Mouse (Mus musculus) heart, embryonic 15.5 days (tissue): ENCODE results near the gene Ttc7b. TPM values are rescaled to one million over a fixed set of nuclear protein-coding genes. Genes with fewer than 3 reads are reported as not detected.

Source experiments
- ATAC-seq: fragments of 200-750 bp; cut with Nextera tagmentation; replicated peaks from 2 replicates; pipeline ENCODE4 v1.8.0; 2017; ENCODE audit warnings: low read depth, moderate TSS enrichment; ENCODE audit not compliant: insufficient number of reproducible peaks, insufficient read depth, low FRiP score
- H3K27ac ChIP-seq: fragments of 300-500 bp; sonication (generic); 2 replicates; pipeline ENCODE4 v1.5.1; 2015; ENCODE audit warnings: mild to moderate bottlenecking, inconsistent platforms
- H3K27me3 ChIP-seq: fragments of 300-500 bp; sonication (generic); 2 replicates; pipeline ENCODE4 v1.6.1; 2015; ENCODE audit warnings: inconsistent platforms
- H3K36me3 ChIP-seq: fragments of 300-500 bp; sonication (generic); 2 replicates; pipeline ENCODE4 v1.6.1; 2015; ENCODE audit warnings: mild to moderate bottlenecking, inconsistent platforms
- H3K4me1 ChIP-seq: fragments of 300-500 bp; sonication (generic); replicated peaks from 2 replicates; pipeline ENCODE4 v1.6.1; 2015; ENCODE audit warnings: inconsistent platforms
- H3K4me2 ChIP-seq: fragments of 300-500 bp; sonication (generic); 2 replicates; pipeline ENCODE4 v1.6.1; 2015; ENCODE audit warnings: inconsistent platforms, mild to moderate bottlenecking, moderate library complexity
- H3K4me3 ChIP-seq: fragments of 300-500 bp; sonication (generic); 2 replicates; pipeline ENCODE4 v1.5.1; 2015; ENCODE audit warnings: mild to moderate bottlenecking, inconsistent platforms
- H3K9ac ChIP-seq: fragments of 300-500 bp; sonication (generic); 2 replicates; pipeline ENCODE4 v1.6.1; 2015; ENCODE audit warnings: mild to moderate bottlenecking, inconsistent platforms
- H3K9me3 ChIP-seq: fragments of 300-500 bp; sonication (generic); replicated peaks from 2 replicates; pipeline ENCODE4 v1.6.1; 2016; ENCODE audit warnings: inconsistent platforms
- WGBS: fragments of 180-500 bp; shearing (Covaris S2); methylation state at CpG from one replicate; pipeline ENCODE4 v1.1.7; 2015; ENCODE audit warnings: mixed read lengths; 5-methylcytosine and 5-hydroxymethylcytosine counted together
- polyA plus RNA-seq: library from polyadenylated mRNA; unstranded; fragments of >200 nt; fragmentation: Nextera tagmentation; extraction: Ambion mirVana; gene quantifications from 2 replicates; pipeline ENCODE4 v1.2.1, GENCODE M21; 2015

The Ttc7b gene
- polyA plus RNA-seq, 1 experiment from 2014 or later = 9.2 TPM

GRCm38 (mm10) chr12:100313209-100313608, 207.4 kb downstream of the Ttc7b start:
- no peaks in the 10 kb centered on the region for H3K36me3 ChIP-seq
- no peak overlapping the region for H3K9ac ChIP-seq
- H3K4me1 ChIP-seq = peaks cover 2% of the 10 kb centered on the region
- WGBS = 74% methylated on average over 6 of the region's 6 CpGs
- H3K9me3 ChIP-seq = no peaks in the 10 kb centered on the region
- no peak for ATAC-seq
- no peak overlapping the region for H3K4me2 ChIP-seq
- no peak overlapping the region for H3K27ac ChIP-seq
- no peak overlapping the region for H3K4me3 ChIP-seq
- no peaks in the 10 kb centered on the region for H3K27me3 ChIP-seq

DNA sequence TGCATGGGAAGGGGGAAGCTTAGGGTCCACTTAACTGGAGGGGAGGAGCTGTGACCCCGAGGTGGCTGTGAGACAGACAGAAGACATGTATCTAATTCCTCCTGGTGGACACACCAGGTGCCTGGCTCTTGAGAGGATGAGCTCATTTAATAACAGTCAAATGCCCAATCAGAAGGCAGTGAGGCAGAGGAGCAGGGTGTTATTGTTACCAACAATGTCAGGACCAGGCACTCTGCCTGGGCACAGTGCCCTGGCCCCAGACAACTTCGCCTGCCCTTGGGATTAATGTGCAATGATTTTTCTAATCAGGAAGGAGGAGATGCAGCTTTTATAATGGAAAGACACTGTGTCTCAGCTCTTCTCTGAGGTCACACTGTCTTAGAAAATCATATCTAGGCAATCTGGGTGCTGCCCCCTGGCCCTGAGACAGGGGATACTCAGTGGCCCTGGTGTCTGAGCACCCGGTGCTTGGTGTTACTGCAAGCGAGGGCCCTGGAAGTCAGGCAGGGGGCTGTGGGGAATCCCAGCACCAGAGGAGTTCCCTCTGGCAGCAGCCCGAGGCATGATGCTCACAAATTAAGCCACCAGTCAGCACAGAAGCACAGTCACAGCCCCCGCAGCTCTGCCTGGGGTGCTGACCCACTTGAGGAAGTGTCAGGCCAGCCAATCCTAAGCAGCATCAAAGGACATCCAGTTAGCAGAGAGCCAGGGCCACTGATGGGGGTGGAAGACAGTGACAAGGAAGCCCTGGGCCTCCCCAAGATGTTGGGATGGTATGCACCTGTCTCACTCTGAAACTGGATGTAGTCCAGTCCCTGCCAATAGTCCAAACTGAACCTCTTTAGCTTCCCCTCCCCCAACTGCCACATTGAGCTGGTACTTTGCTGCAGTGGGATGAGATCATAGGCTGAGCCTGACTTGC, 209.9 kb downstream of the Ttc7b start:
- no peak overlapping the region for H3K4me3 ChIP-seq
- no peaks in the 10 kb centered on the region for H3K27me3 ChIP-seq
- H3K27ac ChIP-seq = no peak overlapping the region
- no peak overlapping the region for H3K9ac ChIP-seq
- peaks cover 10% of the 10 kb centered on the region for H3K4me1 ChIP-seq
- no peak overlapping the region for H3K4me2 ChIP-seq
- H3K9me3 ChIP-seq = no peaks in the 10 kb centered on the region
- H3K36me3 ChIP-seq = no peaks in the 10 kb centered on the region
- ATAC-seq = no peak
- 66% methylated on average over 6 of the region's 6 CpGs for WGBS

GRCm38 (mm10) chr12:100309201-100309600, 211.4 kb downstream of the Ttc7b start:
- H3K4me3 ChIP-seq = no peak overlapping the region
- no peaks in the 10 kb centered on the region for H3K9me3 ChIP-seq
- H3K36me3 ChIP-seq = no peaks in the 10 kb centered on the region
- H3K9ac ChIP-seq = no peak overlapping the region
- ATAC-seq = no peak
- WGBS = 75% methylated on average over 4 of the region's 4 CpGs
- peaks cover 15% of the 10 kb centered on the region for H3K4me1 ChIP-seq
- no peak overlapping the region for H3K27ac ChIP-seq
- H3K4me2 ChIP-seq = no peak overlapping the region
- no peaks in the 10 kb centered on the region for H3K27me3 ChIP-seq

- no peaks in the 10 kb centered on the region for H3K9me3 ChIP-seq
- no peak overlapping the region for H3K9ac ChIP-seq
- no peaks in the 10 kb centered on the region for H3K36me3 ChIP-seq
- peaks cover 15% of the 10 kb centered on the region for H3K4me1 ChIP-seq
- WGBS = 35% methylated on average over 8 of the region's 8 CpGs
- no peaks in the 10 kb centered on the region for H3K27me3 ChIP-seq
- peak overlapping the region; percentile 63 for H3K27ac ChIP-seq
- no peak overlapping the region for H3K4me2 ChIP-seq
- H3K4me3 ChIP-seq = no peak overlapping the region
- peak; percentile 25; the same call in 1 of the 2 replicates for ATAC-seq
These were observed 212.9 kb downstream of the Ttc7b start for GRCm38 (mm10) chr12:100307501-100308260.

DNA sequence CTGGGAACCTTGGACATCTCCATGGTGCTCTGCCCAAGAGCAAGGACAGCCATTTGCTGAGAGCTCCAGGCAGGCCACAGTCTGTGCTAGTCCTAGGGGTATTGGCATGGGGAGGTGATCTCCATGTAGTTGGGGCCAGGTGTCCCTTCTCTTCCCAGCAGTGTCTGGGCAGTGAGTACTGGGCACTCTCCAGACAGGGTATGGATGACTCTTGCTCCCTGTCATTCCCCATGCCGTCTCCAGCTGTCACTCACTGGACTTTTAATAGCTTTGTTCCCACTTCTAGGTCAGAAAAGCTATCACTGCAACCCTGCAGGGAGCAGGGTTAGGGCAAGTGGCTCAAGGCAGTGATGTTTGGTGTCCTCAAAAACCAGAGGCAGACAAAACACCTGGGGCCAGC, 214.3 kb downstream of the Ttc7b start:
- no peak overlapping the region for H3K27ac ChIP-seq
- peaks cover 15% of the 10 kb centered on the region for H3K4me1 ChIP-seq
- no peak for ATAC-seq
- 59% methylated on average over 1 of the region's 1 CpGs for WGBS
- H3K4me3 ChIP-seq = no peak overlapping the region
- no peaks in the 10 kb centered on the region for H3K9me3 ChIP-seq
- H3K4me2 ChIP-seq = no peak overlapping the region
- peaks cover under 1% of the 10 kb centered on the region; the same call in 1 of the 2 replicates for H3K36me3 ChIP-seq
- no peak overlapping the region for H3K9ac ChIP-seq
- H3K27me3 ChIP-seq = no peaks in the 10 kb centered on the region

DNA sequence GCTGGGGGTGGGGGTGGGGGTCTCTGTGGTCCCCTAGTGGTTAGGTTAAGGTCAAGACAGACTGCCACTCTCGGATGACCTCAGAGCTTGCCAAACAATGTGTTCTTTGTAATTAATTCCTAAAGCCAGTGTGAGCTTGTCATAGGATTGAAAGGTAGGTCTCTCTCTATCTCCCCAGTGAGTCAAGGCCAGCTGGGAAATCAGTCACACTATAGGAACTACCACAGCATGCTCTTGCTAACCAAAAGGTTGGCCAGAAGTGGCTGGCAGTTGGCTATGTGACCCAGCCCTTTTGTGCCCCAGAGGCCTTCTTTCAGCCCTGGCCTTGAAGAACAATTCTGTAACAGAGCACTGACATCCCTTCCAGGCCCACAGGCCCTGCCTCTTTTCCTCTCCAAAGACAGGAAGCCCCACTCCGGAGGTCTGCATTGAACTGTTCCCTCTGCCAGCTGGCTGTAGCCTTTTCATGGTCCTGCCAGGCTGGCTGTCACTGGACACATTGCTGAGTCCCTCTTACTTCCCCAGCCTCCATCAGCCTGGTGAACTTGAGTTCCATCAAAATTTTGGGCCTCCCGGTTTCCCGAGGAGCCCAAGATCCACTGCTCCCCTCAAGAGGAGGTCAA, 215.5 kb downstream of the Ttc7b start:
- Histone ChIP-seq H3K4me1 (peaks cover 15% of the 10 kb centered on the region), H3K4me3 (no peak overlapping the region), H3K9me3 (no peaks in the 10 kb centered on the region), H3K4me2 (no peak overlapping the region), H3K27ac (no peak overlapping the region), H3K27me3 (no peaks in the 10 kb centered on the region), H3K9ac (no peak overlapping the region), H3K36me3 (peaks cover 5% of the 10 kb centered on the region; the same call in 1 of the 2 replicates)
- 76% methylated on average over 4 of the region's 4 CpGs for WGBS
- no peak for ATAC-seq

DNA sequence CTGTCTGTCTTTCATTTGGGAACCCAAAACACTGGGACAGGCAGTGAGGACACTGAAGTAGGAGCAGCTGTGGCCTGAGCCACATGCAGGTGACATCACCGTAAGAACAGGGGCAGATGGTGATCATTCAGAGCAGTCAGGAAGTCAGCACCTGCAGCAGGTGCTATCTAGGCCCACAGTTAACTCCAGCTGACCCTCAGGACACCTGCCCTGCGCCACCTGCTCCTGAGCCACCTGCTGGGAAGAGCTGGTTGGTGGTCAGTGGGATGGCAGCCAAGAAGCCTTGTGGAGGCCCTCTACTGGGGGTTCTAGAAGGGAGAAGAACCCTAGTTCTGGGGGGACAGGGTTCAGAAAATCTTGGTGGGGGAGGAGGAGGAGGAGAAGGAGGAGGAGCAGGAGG, 216.3 kb downstream of the Ttc7b start:
- Histone ChIP-seq H3K27ac (no peak overlapping the region), H3K4me2 (no peak overlapping the region), H3K9ac (no peak overlapping the region), H3K27me3 (no peaks in the 10 kb centered on the region), H3K4me3 (no peak overlapping the region), H3K4me1 (peaks cover 22% of the 10 kb centered on the region), H3K36me3 (peaks cover 5% of the 10 kb centered on the region; the same call in 1 of the 2 replicates), H3K9me3 (no peaks in the 10 kb centered on the region)
- WGBS = 85% methylated on average over 2 of the region's 2 CpGs
- ATAC-seq = no peak

DNA sequence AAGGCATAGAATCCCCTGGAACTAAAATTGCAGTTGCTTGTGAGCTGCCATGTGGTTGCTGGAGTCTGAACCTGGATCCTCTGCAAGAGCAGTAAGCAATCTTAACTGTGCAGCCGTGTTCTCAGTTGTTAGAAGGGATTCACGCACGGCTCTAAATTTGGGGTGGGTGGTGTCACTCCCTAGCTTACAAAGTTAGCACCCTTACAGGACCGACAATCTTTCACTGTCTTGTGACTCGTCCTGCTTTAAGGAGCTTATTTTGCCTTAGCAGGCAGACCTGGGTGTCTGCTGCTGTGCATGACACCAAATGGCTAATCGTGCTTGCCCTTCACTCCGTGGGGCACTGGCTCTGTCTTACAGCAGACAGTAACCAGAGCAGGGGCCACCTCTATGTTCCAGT, 217.5 kb downstream of the Ttc7b start:
- Histone ChIP-seq H3K36me3 (peaks cover 5% of the 10 kb centered on the region; the same call in 1 of the 2 replicates), H3K4me1 (peaks cover 25% of the 10 kb centered on the region), H3K27me3 (no peaks in the 10 kb centered on the region), H3K9me3 (no peaks in the 10 kb centered on the region), H3K9ac (no peak overlapping the region), H3K27ac (no peak overlapping the region), H3K4me3 (no peak overlapping the region), H3K4me2 (no peak overlapping the region)
- 56% methylated on average over 7 of the region's 7 CpGs for WGBS
- ATAC-seq = no peak

DNA sequence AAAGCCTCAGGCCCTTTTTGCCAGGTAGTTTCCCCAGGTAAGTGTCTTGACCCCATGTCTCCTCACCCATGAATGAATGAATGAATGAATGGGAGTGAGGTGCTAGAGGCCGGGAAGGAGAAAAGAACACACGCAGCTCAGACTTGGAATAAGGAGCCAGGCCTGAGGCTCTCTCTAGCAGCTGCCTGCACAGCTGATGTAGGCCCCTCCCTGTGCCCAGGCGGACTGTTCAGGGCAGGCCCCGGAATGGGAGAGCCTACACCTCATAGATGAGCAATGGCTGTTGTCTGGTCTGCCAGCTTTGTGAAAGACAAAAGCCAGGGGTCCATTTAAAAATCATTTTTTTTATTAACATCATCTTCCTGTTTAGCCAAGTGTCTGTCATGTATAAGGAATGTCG, 220.2 kb downstream of the Ttc7b start:
- Histone ChIP-seq H3K27ac (no peak overlapping the region), H3K4me1 (peaks cover 18% of the 10 kb centered on the region), H3K9me3 (no peaks in the 10 kb centered on the region), H3K4me2 (no peak overlapping the region), H3K27me3 (no peaks in the 10 kb centered on the region), H3K4me3 (no peak overlapping the region), H3K36me3 (peaks cover 5% of the 10 kb centered on the region; the same call in 1 of the 2 replicates), H3K9ac (no peak overlapping the region)
- WGBS = 88% methylated on average over 5 of the region's 5 CpGs
- no peak for ATAC-seq

DNA sequence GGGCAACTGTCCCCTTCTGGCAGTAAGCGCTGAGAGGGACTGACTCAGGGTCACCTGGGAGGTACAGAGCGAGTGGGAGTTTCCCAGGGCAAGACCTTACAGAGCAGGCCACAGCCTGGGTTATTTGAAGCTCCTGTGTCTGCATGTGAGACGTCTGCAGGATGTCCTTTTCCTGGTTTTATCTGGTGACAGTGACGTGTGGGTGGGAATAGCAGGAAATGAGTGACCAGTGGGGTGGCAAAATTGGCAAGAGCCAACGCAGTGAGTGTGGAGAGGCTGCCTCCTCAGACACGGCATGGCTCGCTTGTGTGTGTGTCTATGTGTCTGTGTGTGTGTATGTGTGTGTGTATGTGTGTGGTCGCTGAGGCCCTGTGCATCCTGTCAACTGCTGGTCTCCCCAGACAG, 221.3 kb downstream of the Ttc7b start:
- H3K9me3 ChIP-seq = no peaks in the 10 kb centered on the region
- H3K9ac ChIP-seq = no peak overlapping the region
- peak; percentile 62 for ATAC-seq
- WGBS = 45% methylated on average over 8 of the region's 8 CpGs
- H3K4me3 ChIP-seq = no peak overlapping the region
- peak overlapping the region; percentile 68 for H3K27ac ChIP-seq
- no peak overlapping the region for H3K4me2 ChIP-seq
- H3K4me1 ChIP-seq = peaks cover 14% of the 10 kb centered on the region
- peaks cover 5% of the 10 kb centered on the region; the same call in 1 of the 2 replicates for H3K36me3 ChIP-seq
- H3K27me3 ChIP-seq = no peaks in the 10 kb centered on the region

GRCm38 (mm10) chr12:100298788-100299187, 221.8 kb downstream of the Ttc7b start:
- no peak overlapping the region for H3K9ac ChIP-seq
- no peaks in the 10 kb centered on the region for H3K27me3 ChIP-seq
- peaks cover 19% of the 10 kb centered on the region for H3K4me1 ChIP-seq
- H3K4me2 ChIP-seq = no peak overlapping the region
- no peaks in the 10 kb centered on the region for H3K9me3 ChIP-seq
- peaks cover 5% of the 10 kb centered on the region; the same call in 1 of the 2 replicates for H3K36me3 ChIP-seq
- H3K4me3 ChIP-seq = no peak overlapping the region
- no peak for ATAC-seq
- peak overlapping the region; percentile 68 for H3K27ac ChIP-seq
- 81% methylated on average over 2 of the region's 2 CpGs for WGBS
